Mouse (Mus musculus) cerebellum, postnatal 4 days (tissue): ENCODE results near the gene Fbxl16.
"Not testable (repeated sequence)": the region's sequence is repeated elsewhere in the genome, so short reads cannot be mapped to it uniquely, and the experiment has no call there.

Experiments used
- DNase-seq, 2 experiments: peaks; one replicate each; pipeline ENCODE4 v3.0.0; 2022; ENCODE audit warnings: low spot score in 2 of 2, mixed read lengths in 1 of 2

The Fbxl16 gene

GRCm38 (mm10) chr17:25795609-25796092 lies 13.2 kb upstream of the Fbxl16 start, which contains the start of gene AC134908.4:
AC134908.4 (minus strand) TSS chr17:25795659.
- DNase-seq = no peak

- no peak for DNase-seq
Measured at GRCm38 (mm10) chr17:25796211-25796771, 12.6 kb upstream of the Fbxl16 start.

GRCm38 (mm10) chr17:25796951-25797369 lies 11.9 kb upstream of the Fbxl16 start, which contains the start of gene Metrn:
Metrn (minus strand) TSS chr17:25797136.
- peak; percentile 67 to 80 for DNase-seq

GRCm38 (mm10) chr17:25801029-25801428 lies 7.9 kb upstream of the Fbxl16 start:
- peak in 1 of 2 experiments; percentile 68 for DNase-seq

- peak in 1 of 2 experiments; percentile 71 for DNase-seq
Measured at GRCm38 (mm10) chr17:25802825-25803517, 5.9 kb upstream of the Fbxl16 start.

- no peak for DNase-seq
Measured at GRCm38 (mm10) chr17:25806507-25806906, 2.4 kb upstream of the Fbxl16 start.

GRCm38 (mm10) chr17:25807452-25807851 lies 1.4 kb upstream of the Fbxl16 start:
- not testable (repeated sequence) for DNase-seq

GRCm38 (mm10) chr17:25808028-25808427 lies 857 bp upstream of the Fbxl16 start:
- DNase-seq = no peak

- peak in 1 of 2 experiments; percentile 38 for DNase-seq
Measured at GRCm38 (mm10) chr17:25809606-25810340, 888 bp downstream of the Fbxl16 start.

- no peak for DNase-seq
Measured at GRCm38 (mm10) chr17:25810890-25811289, 2.0 kb downstream of the Fbxl16 start.

- DNase-seq = peak in 1 of 2 experiments; percentile 66
Measured at GRCm38 (mm10) chr17:25813471-25813870, 4.6 kb downstream of the Fbxl16 start.

- DNase-seq = no peak
Measured at GRCm38 (mm10) chr17:25817662-25818061, 8.8 kb downstream of the Fbxl16 start.

GRCm38 (mm10) chr17:25818851-25819780 lies 10.2 kb downstream of the Fbxl16 start:
- DNase-seq = peak in 1 of 2 experiments; percentile 22

GRCm38 (mm10) chr17:25823452-25823851 lies 14.6 kb downstream of the Fbxl16 start, which contains the start of gene Wdr24:
Wdr24 (plus strand) TSS chr17:25823627.
- DNase-seq = peak; percentile 61 to 79

GRCm38 (mm10) chr17:25824362-25825142 lies 15.7 kb downstream of the Fbxl16 start:
- DNase-seq = no peak

- DNase-seq = no peak
Measured at GRCm38 (mm10) chr17:25825311-25825710, 16.4 kb downstream of the Fbxl16 start.

GRCm38 (mm10) chr17:25825984-25826570 lies 17.2 kb downstream of the Fbxl16 start:
- no peak for DNase-seq

GRCm38 (mm10) chr17:25827011-25827410 lies 18.1 kb downstream of the Fbxl16 start:
- no peak for DNase-seq

GRCm38 (mm10) chr17:25827546-25828222 lies 18.8 kb downstream of the Fbxl16 start:
- no peak for DNase-seq
